Mouse (Mus musculus): ENCODE data around the gene Lrrc32. TPM values are rescaled to one million over a fixed set of nuclear protein-coding genes. Genes with fewer than 3 reads are reported as not detected.
A peak's percentile ranks its signal among the peaks of the same experiment; 100 is the strongest.

The Lrrc32 gene
- polyA plus RNA-seq (2017; shearing (Covaris generic)), result 10 to 100 TPM; 13.6 to 50.0 (median 44.7) TPM

DNA sequence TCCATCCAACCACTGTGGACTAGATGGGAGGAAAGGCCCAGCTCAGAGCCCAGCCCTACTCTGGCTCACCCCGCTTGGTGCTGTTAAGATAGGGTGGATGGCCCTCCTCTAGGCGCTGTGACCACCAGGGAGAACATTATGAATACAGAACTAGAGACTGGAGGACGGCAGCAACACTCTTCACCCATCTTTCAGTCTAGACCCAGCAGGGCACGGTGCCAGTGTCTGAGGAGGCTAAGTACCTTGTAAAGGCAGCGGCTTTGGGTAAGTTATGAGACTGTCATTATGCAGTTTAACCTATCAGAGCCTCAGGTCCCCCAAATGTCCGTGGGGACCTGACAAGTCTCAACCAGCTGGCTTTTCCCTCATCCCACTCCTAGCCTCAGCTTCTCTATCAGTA lies at the start of gene Lrrc32:
TSS of gene Lrrc32 (plus strand) at position 153 of the 400 bp plus-strand sequence.
- ATAC-seq, result no peak

DNA sequence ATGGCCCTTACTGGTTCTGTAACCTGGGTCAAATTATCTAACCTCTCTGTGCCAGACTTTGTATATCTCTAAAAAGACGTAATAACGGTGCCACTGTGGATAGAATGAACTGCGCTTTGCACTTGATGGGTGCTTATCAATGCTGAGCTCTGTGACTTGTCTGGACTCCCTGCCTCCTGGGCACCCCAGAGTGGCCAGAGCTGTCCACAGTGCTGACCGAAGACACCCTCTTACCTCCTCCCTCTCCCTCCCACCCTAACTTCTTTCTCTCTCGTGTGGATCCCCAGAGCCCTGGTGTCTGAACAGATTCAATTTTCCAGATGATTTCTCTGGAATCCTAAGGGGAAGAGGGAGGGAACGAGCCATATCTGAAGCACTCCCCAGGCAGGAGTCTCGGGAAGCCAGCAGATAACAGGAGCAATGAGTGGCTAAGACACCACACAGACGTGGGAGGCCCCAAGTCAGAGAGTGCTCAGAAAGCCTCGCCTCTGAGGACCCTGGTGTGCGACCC lies 49.1 kb upstream of the Lrrc32 start, which contains the start of gene Gucy2d:
TSS of gene Gucy2d (plus strand) at position 461 of the 511 bp plus-strand sequence.
- no peak for ATAC-seq

DNA sequence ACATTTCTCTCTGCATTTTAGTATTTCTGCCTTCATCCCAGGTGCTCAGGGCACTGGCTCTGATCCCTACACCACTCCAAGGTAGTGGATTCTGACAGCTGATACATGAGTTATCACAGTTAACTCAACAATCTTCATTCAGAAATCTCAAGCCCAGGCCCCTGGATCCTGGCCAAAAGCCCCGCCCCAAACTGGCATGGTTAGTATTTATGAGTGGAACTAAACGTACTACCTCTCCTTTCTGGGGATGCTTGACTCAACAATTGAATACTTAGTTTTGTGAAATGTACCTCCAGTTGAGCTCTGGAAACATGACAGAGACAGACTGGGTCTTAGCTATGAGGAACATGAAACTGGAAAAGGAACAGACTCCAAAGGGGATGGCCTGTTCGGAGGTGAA lies 42.2 kb upstream of the Lrrc32 start:
- ATAC-seq, result no peak

DNA sequence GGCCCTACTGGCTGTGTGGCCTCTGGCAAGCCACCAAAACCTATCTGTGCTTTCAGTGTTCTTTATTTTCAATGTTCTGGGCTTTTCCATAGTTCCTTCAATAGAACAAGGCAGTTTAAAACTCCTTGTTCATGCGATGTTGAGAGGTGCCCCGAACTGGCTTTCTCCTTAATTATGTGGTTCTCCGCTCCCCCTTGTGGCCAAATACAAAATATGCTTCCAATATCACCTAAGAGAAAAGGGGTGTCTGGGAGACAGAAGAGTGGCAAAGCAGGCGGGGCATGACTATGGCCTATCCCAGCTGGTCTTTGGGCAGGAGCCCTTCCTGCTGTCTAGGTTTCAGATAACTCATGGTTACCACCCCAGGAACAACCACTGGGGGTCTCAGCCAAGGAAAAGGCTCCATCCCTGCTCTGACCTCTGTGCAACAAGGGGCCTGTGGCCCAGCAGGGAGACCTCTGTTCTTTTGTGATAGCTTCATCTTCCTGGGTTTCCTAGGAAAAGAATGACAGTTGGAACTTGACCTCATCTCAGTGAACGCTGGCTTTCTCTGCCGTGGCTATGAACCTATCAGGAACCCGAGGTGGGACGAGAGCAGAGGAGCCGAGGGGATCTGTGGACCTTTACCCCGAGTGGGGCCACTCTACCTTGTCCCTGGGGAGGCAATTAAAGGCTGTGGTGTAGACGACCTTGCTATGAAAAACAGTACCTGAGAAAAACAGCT lies 41.3 kb upstream of the Lrrc32 start:
- no peak for ATAC-seq

DNA sequence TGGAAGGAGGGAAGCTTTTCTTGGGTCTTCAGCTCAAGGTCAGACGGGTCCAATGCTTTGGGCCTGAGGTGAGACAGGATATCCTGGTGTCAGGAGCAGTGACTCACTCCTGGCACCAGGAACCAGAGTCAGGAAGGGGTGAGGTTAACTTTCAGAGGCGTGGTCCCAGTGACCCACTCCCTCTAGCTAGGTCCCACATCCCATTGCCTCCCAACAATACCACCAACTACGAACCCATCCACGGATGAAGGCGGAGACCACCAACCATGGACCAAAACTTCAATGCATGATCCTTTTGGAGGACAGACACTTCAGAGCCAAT lies 40.8 kb upstream of the Lrrc32 start:
- ATAC-seq, result no peak

DNA sequence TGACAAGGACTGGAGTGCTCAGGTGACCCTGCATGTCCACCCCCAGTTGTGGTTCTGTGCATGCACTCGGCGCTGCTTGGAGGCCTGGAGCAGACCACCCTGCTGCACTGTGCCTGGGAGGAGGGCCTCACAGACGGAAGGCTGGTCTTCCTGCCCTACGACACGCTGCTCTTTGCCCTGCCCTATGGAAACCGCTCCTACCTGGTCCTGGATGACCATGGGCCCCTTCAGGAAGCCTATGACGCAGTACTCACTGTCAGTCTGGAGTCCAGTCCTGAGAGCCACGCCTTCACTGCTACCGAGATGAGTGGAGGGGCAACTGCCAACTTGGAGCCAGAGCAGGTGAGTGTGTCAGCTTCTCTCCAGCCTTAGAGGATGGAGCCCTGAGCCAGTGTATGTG lies 39.4 kb upstream of the Lrrc32 start:
- ATAC-seq, result no peak

DNA sequence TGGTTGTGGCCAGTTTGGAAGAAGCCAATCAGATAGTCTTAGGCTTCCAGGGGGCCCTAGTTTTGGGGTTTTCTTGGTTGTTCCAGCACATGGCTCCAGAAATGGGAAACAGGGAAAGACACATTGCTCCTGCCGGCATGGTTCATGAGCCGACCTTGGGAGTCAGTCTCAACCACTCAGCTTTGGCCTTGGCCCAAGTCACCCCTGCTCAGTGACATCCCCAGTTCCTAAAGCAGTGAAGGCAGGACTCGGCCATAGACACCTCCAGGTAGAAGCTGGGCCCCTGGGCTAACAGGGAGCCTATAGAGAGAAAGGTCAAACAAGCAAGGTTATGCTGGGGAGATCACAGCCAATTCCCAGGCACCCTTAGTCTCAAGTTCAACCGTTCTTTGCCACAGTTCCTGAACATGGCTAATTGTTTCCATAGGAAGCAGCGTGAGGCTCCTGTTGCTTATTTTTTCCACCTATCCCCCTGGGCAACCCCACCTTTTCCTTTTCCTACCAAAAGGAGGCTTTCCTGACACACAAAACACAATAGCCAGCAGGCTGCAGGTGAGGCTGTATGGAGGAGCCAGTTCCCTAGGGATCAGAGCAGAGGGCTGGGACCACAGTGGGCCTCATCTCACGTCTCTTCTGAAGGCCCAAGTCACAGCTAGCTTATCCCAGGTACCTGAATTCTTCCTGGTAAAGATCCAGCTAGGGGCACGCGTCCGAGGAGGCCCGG lies 34.5 kb upstream of the Lrrc32 start:
- no peak for ATAC-seq

DNA sequence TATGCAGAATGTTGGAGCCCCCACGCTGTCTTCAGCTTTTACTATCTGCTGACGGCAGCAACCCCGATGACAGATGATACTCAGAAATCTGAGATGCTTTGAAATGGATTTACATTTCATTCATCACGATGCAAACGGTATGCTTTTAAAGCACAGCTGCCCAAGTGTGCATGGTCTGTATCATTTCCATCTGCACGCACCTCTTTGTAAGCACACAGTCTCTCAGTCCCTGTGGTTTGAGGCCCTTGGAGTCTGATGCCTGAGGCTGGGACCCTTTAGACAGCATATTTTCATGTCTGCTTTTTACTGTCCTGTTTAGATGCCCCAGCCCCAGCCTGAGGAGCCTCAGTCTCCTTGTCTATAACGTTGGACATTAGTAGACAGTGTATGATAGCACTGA lies 28.8 kb upstream of the Lrrc32 start:
- no peak for ATAC-seq

DNA sequence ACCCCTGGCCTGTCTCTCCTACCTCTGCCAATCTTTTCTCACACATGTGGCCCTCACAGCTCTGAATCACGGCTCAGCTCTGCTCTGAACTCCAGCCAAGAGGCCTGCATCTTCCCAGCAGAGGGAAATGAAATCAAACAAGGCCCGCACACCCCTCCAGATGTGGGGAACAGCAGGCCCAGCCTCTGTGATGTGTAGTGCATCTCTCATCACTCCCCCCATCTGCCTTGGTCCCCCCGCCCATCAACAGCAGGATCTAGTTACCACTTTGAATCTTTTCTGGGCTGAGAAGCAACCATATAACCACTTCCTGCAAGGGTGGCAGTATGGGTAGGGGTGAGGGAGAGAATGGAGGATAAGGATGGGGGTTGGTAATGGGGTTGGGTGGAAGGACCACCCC lies 20.0 kb upstream of the Lrrc32 start:
- peak; percentile 80 for ATAC-seq

DNA sequence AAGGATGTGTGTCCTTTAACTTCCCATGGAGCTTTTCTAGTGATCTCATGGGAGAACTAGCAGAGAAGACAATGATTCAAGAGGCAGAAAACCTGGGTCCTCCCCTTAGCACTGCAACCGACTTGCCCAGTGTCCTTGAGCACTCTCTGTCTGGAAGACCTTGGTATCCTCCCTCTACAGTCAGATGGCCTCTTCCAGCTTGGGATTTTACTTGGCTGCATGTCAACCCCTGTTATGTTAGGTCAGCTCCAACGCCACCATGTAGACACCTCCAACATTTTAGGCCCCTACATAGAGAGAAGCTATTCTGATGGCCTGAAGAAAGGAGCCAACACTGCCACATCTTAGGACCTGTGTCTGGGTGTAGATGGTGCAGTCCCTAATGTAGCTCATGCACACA lies 16.6 kb upstream of the Lrrc32 start:
- ATAC-seq, result no peak

DNA sequence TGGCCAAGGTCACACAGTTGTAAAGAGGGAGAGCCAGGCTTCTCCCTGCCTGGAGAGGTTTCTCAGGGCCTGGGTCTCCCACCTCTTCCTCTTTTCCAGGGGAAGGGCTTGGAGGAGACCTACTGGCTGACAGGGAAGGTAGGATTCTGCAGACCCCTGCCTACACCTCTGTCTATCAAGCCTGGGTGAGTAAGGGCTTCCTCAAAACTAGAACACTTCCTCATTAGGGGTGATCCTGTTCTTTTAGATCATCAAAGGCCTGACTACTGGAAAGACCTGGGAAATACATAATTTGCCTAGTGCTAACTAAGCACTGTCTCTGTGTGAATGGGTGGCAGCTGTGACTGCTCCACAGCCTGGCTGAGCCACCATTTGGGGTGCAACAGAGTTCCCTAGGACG lies 14.5 kb upstream of the Lrrc32 start:
- ATAC-seq, result no peak

DNA sequence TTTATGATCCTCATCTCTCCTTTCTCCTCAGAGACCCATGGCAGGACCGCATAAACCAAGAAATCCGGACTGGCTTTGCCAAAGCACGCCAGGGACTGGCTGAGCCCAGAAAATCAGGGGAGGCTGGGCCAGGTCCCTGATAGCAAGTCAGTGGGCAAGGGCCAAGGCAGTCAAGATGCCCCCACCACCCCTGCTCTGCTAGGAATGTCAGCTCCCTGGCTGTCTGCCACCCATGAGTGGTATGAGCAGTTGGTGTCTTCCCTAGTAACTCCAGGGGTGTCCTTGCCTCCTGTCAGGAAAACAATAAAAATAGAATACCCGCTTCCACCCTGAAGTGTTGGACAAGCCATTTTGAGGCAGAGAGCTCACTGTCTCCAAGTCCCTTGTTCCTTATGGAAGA lies 11.9 kb upstream of the Lrrc32 start:
- no peak for ATAC-seq

DNA sequence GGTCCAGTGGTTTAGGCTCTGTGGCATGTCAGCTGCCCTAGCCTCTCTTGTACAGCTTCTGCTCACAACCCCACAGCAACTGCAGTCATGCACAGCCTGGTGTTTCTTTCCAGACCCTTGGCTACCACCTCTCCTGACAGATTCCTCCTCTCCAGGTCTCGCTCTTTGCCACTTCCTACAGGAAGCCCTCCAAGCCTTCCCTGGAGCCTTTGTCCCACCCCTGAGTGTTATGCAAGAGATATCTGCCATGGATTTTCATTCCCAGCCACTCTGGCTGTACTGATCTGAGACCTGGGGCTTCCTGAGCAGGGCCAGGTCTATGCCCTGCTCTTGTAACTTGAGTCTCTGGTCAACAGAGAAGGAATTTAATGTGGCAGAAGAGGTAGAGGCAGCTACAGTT lies 8.6 kb upstream of the Lrrc32 start:
- ATAC-seq, result no peak

DNA sequence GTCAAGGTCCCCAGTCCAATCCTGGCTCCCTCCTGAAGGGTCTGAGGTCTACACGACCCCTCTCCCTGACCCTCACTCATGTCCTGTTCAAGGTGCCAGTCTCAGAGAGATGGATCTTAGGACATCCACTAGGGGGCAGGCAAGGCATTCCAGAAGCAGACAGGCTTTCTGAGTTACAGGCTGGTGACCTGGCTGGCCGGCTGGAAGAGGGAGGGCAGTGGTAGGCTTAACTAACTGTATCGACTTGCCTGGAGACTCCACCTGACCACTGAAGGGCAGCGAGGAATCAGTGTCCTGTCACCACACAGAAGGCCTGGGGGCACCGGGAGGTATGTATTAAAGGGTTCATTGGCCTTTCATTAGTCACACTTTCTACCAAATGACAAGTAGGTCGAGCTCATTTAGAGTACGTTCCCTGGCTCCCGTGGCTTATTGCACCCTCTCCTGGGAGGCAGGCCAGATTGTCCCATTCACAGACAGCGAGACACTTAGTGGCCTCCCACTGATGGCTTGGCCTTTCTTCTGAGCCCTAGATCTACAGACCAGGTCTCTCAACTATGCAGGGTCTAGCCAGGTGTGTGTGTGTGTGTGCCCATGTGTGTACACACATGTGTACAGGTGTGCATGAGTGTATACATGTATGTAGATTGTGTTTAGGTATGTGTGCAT lies 7.9 kb upstream of the Lrrc32 start:
- ATAC-seq, result peak; percentile 66

DNA sequence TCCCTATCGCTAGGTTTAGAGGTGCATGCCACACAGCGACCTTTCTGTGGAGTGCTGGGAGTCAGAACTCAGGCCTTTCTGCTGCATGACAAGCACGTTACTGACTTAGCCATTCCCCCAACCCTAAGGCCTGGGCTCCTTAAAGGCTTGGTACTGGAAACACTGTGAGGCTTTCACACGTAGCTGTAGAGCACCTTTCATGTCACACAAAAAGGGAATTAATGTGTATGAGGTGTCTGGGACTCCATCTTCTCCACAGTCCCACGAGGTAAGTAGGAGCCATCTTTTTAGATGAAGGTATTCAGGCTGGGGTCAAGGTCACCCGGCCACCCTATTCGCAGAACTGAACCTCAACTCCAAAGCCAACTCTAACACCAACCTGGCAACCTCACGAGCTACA lies 7.2 kb upstream of the Lrrc32 start:
- ATAC-seq, result no peak

DNA sequence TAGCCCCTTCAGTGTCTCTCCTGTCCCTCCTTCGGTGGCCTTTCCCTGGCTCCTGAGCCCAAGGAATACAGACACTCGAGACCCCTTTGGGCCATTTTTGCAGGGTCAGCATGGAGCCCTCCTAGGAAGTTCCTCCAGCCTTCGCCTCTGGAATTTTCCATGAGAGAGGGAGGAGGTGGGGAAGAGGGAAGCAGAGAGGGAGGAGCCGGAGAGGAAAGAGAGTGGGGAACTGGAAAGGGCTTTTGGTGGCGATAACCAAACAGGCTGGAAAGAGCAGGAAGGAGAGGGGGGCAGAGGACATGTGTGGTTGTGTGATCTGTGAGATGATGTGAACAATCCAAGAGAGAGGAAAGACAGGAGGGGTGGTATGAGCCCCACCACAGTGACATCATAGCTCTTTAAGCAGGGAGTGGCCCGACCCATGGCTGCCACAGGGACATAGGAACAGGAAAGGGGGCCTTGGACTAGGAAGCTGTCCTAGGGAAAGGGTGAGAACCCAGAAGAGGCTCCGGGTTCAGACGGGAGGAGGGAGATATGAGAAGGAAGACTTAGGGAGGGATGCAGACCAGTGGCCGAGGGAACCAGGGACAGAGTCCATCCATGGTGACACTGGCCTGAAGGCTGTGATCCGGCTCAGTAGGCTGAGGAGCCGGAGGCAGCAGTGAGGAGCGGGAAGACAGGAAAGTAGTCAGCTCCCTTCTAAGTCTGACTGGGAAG lies 6.4 kb upstream of the Lrrc32 start:
- no peak for ATAC-seq

DNA sequence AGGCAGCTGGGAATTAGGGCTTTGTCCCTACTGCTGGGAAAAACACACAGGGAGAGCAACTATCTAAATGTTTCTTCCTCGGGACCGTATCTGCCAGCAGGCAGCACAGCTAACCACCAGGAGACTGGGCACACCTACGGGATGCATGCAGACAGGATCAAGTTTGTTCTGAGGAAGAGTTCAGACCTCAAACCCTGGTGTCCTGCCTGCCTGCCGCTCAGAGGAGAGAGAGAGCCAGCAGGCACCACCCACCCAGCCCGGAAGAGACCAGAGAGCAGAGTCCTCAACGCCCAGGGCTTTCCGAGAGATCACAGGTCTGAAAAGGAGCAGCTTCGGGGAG lies 5.8 kb upstream of the Lrrc32 start:
- ATAC-seq, result no peak

DNA sequence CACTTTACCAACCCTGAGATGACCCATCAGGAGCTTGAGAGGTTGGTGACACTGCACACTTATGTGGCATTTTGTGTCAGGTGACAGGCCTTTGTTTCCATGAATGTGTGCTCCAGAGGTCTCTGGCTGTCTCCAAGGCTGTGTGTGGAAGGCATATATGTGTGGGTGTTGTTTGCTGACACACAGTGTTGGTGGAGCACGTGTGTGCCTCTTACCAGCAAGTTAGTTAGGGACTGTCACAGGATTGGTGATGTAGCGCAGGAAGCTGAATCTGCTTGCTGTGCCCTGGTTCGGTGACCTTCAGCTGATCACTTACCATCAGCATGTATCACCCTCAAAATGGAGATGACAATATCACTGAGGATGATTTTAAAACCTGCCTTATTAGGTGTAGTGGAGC lies 4.2 kb upstream of the Lrrc32 start:
- ATAC-seq, result no peak

DNA sequence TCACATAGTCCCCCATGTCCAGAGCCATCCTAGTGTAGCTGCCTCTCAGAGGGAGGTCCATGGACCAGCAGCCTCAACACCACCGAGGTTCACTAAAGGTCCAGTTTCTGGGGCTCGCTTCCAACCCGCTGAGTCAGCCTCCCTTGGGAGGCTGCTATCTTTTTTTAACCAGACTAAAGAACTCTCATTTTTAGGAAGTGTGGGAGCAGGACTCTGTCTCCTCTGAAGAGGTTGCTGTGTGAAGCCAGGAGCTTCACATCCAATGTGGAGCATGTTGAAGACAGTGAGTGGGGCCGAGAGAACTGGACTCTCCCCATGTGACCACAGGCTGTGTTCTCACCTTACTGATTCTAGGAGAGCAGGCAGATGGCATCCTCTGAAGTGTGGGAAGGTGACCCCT lies 3.6 kb upstream of the Lrrc32 start:
- no peak for ATAC-seq

DNA sequence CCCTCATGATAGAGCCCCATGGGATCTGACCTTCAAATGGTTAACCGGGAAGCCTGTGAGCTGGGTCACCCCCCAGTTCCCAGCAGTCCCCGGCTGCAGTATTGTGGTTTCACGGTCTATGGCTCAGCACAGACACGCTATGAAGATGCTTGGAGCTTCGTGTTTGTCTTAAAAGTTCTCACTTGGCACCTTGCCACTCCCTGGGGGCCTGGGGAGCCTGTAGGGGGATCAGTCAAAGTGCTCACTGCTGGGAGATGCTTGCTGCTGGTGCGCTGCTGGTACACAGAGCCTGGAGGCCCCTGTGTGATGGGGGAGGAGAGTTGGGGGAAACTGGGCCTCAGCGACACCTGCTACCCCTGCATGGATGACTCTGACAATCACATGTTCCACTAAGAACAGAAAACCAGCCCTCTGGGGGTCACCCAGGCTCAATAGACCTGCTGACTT lies 2.6 kb upstream of the Lrrc32 start:
- ATAC-seq, result no peak

DNA sequence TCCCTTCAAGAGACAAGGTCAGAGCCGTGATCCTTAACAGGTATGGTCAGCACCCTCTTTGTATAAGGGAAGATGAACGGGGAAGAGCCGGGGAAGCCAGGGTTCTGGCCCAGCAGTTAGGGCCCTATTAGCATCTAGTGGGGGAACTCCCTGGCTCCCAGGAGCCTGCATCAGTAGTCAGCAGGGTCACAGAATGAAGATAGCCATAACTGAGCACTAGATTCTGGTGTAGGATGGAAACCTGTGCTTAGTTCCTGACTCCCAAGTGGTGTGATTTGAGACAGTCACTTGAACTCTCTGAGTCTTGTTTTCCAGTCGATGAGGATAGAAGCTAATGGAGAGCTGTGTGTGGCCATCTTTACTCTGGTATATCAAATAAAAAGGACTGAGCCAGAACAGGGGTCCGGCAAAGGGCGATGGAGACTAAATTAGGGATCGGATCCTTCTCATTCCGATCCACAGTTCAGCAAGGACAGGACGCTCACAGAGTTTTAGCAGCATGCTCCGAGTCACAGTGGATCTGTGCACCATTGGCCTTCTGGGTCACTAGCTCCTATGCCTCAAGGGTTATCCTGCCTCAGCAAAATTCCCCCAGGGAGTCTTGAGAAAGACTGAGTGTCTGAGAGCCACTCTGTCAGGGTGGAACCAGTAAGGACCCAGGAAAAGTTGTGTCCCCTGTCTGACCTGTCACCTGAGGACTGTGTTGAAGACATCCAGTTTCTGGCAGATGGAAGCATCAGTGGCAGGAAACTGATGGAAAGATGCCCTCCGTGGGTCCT lies 1.7 kb upstream of the Lrrc32 start:
- no peak for ATAC-seq

DNA sequence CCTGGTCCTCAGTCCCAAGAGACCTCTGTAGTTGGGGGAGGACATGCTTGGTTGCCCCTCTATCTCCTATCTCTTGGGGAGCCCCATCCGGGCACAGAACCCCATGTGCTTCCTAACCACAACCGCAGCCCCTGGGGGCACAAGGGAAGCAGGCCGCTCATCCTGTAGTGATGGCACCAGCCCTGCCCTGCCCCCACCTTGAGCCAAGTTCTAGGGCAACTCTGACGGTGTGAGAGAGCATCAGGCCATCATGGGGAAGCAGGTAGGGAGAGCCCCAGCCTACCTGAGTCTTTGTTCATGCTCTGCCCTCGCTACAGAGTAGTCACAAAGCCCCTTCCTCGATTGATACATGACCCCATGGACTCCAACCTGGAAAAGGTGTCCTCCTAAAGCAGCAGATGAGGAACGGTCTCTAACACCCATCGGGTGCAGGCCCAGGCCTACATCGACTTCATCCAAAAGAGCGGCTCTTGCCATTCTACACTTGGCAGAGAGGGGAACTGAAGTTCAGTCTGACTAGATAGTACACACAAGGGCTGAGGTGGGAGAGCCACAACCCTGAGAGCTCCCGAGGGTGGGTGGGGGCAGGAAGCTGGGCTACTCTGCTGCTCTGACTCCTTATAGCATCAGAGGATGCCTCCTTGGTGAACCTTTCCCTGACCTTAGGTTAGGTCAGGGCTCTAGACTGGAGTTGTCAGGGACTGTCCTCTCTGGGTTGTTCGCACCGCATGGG lies 519 bp upstream of the Lrrc32 start:
- peak; percentile 38 for ATAC-seq

Data from inflammation-experienced regulatory T-cells, adult 6 months (primary cell).